In the genomic region with DNA sequence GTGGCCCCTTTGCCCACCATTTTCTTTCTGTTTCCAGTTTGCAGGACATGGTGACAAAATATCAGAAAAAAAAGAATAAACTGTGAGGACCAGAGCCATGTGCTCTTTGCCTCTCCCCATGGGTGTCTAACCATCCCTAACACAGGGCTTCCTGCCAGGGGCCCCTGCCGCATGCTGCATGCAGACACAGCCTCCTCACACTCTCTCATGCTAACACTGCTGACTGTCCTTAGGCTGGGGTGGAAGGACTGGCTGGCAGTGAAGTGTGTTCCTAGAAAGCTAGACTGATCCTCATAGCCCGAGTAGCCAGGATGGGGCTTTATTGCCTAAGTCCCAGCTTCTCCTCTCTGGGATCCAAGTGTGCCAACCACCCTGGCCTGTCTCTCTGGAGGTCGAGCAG, we compare ENCODE assay signal across 18 mouse cellular contexts. TPM values are rescaled to one million over a fixed set of nuclear protein-coding genes. Genes with fewer than 3 reads are reported as not detected.
DNase-seq lines count a peak whose midpoint lies in the region; ATAC-seq and TF ChIP-seq lines count a peak whose summit lies in the region.
"Had no signal": no experiment of that assay in that cellular context is flagged by ENCODE, and none has a peak within 500 bp of the region (broad histone marks: within the 10 kb centered on the region; RNA-seq: fewer than 3 reads in every experiment).

No protein-coding gene starts in this region.

- H3K4me3 ChIP-seq in heart, embryonic 16.5 days (ENCODE audit: low read length): no peak overlapping the region
- no peak overlapping the region for H3K4me3 ChIP-seq in forebrain, embryonic 12.5 days (replicated peaks)
- no peak overlapping the region for H3K4me3 ChIP-seq in hindbrain, embryonic 14.5 days (replicated peaks; ENCODE audit: low read length)
- H3K4me3 ChIP-seq in midbrain, postnatal 0 days (ENCODE audit: low read depth, low read length): no peak overlapping the region
- H3K4me3 ChIP-seq: limb, embryonic 12.5 days; megakaryocyte, embryonic 14.5 days had no signal

- H3K9ac ChIP-seq in heart, embryonic 16.5 days (ENCODE audit: low read length): no peak overlapping the region
- H3K9ac ChIP-seq in forebrain, embryonic 12.5 days: peak overlapping the region; percentile 22; the same call in 1 of the 2 replicates
- H3K9ac ChIP-seq in hindbrain, embryonic 14.5 days: peak overlapping the region; percentile 44
- H3K9ac ChIP-seq in midbrain, postnatal 0 days (replicated peaks; ENCODE audit: low read length, poor library complexity, severe bottlenecking): no peak overlapping the region
- H3K9ac ChIP-seq: limb, embryonic 12.5 days; lung, embryonic 14.5 days had no signal

- H3K4me2 ChIP-seq in heart, embryonic 16.5 days (ENCODE audit: low read depth, low read length): no peak overlapping the region
- H3K4me2 ChIP-seq in forebrain, embryonic 12.5 days: no peak overlapping the region
- no peak overlapping the region for H3K4me2 ChIP-seq in hindbrain, embryonic 14.5 days (replicated peaks)
- H3K4me2 ChIP-seq in midbrain, postnatal 0 days (ENCODE audit: low read depth, low read length, poor library complexity, severe bottlenecking): no peak overlapping the region
- H3K4me2 ChIP-seq: limb, embryonic 12.5 days; lung, embryonic 14.5 days had no signal

- H3K27ac ChIP-seq in heart, embryonic 16.5 days (ENCODE audit: low read length): 0 out of 2 replicates have a peak overlapping the region, but pooled peaks have one; percentile 17
- peak overlapping the region; percentile 43; the same call in 1 of the 2 replicates for H3K27ac ChIP-seq in forebrain, embryonic 12.5 days
- peak overlapping the region; percentile 87 for H3K27ac ChIP-seq in hindbrain, embryonic 14.5 days
- peak overlapping the region; percentile 40 for H3K27ac ChIP-seq in midbrain, postnatal 0 days (ENCODE audit: low read depth, low read length)
- H3K27ac ChIP-seq: limb, embryonic 12.5 days had no signal

- H3K27me3 ChIP-seq in heart, embryonic 16.5 days (ENCODE audit: control insufficient read depth, insufficient read depth, low read length): no peaks in the 10 kb centered on the region
- peaks cover 30% of the 10 kb centered on the region for H3K27me3 ChIP-seq in forebrain, embryonic 12.5 days
- H3K27me3 ChIP-seq in hindbrain, embryonic 14.5 days (ENCODE audit: control insufficient read depth, insufficient read depth, low read length): no peaks in the 10 kb centered on the region
- H3K27me3 ChIP-seq in midbrain, postnatal 0 days (ENCODE audit: insufficient read depth, low read length): no peaks in the 10 kb centered on the region
- H3K27me3 ChIP-seq: megakaryocyte, embryonic 14.5 days had no signal

- ATAC-seq in heart, embryonic 16.5 days (replicated peaks; ENCODE audit: extremely low read depth, insufficient read depth, low FRiP score): no peak
- ATAC-seq in forebrain, embryonic 12.5 days (ENCODE audit: low FRiP score): no peak
- no peak for ATAC-seq in hindbrain, embryonic 14.5 days (ENCODE audit: low FRiP score)
- ATAC-seq in midbrain, postnatal 0 days (ENCODE audit: low FRiP score): no peak

- TF ChIP-seq CTCF in midbrain, postnatal 0 days (IDR thresholded peaks at IDR 0.05): no peak

- H3K9me3 ChIP-seq in heart, embryonic 16.5 days (replicated peaks; ENCODE audit: control insufficient read depth, low read length): no peaks in the 10 kb centered on the region
- H3K9me3 ChIP-seq in forebrain, embryonic 12.5 days: no peaks in the 10 kb centered on the region
- H3K9me3 ChIP-seq in hindbrain, embryonic 14.5 days (ENCODE audit: control insufficient read depth, low read length): no peaks in the 10 kb centered on the region
- no peaks in the 10 kb centered on the region for H3K9me3 ChIP-seq in midbrain, postnatal 0 days (ENCODE audit: low read length)
- H3K9me3 ChIP-seq: G1E; limb, embryonic 12.5 days; megakaryocyte, embryonic 14.5 days had no signal

- H3K4me1 ChIP-seq in heart, embryonic 16.5 days (ENCODE audit: control insufficient read depth, insufficient read depth, low read length): no peaks in the 10 kb centered on the region
- H3K4me1 ChIP-seq in forebrain, embryonic 12.5 days: peaks cover 66% of the 10 kb centered on the region
- peaks cover 76% of the 10 kb centered on the region for H3K4me1 ChIP-seq in hindbrain, embryonic 14.5 days (replicated peaks; ENCODE audit: control insufficient read depth, insufficient read depth, low read length)
- H3K4me1 ChIP-seq in midbrain, postnatal 0 days (ENCODE audit: insufficient read depth, low read length): peaks cover 18% of the 10 kb centered on the region; the same call in 1 of the 2 replicates

- H3K36me3 ChIP-seq in heart, embryonic 16.5 days (ENCODE audit: control insufficient read depth, insufficient read depth): peaks cover 62% of the 10 kb centered on the region
- H3K36me3 ChIP-seq in forebrain, embryonic 12.5 days (replicated peaks): peaks cover 47% of the 10 kb centered on the region
- peaks cover 54% of the 10 kb centered on the region for H3K36me3 ChIP-seq in hindbrain, embryonic 14.5 days (replicated peaks; ENCODE audit: control insufficient read depth, insufficient read depth)
- H3K36me3 ChIP-seq in midbrain, postnatal 0 days (ENCODE audit: insufficient read depth, low read length): peaks cover 36% of the 10 kb centered on the region

- DNase-seq in heart, adult 9 months (ENCODE audit: low spot score in 2 of 2): no peak
- DNase-seq in hindbrain, embryonic 14.5 days (ENCODE audit: low spot score): no peak
- no peak for DNase-seq in midbrain, postnatal 0 days (ENCODE audit: low spot score)
- DNase-seq in MN1 (ENCODE audit: low spot score): no peak
- no peak for DNase-seq in spleen, postnatal 36 days (ENCODE audit: low spot score in 2 of 2)
- no peak for DNase-seq in testis, postnatal 14 days (ENCODE audit: low spot score)
- DNase-seq: adrenal gland, postnatal 36 days; kidney, adult 8-10 months; lung, embryonic 14.5 days; right cerebral cortex, postnatal 25 days; thymus, postnatal 36 days had no signal

- WGBS in heart, embryonic 16.5 days: 48% methylated on average over 3 of the region's 3 CpGs
- WGBS in forebrain, embryonic 12.5 days: 69% methylated on average over 3 of the region's 3 CpGs
- WGBS in hindbrain, embryonic 14.5 days: 55% methylated on average over 3 of the region's 3 CpGs
- WGBS in midbrain, postnatal 0 days: 46% methylated on average over 3 of the region's 3 CpGs

RNA-seq across cellular contexts. Expression of gene Pipox, which starts 39.3 kb away (rescaled TPM):
- polyA plus RNA-seq in heart, embryonic 16.5 days (2015; fragmentation: Nextera tagmentation; extraction: Ambion mirVana): 2.9 TPM in 2 replicates
- 14.5 and 16.5 TPM in 2 replicates for polyA plus RNA-seq in forebrain, embryonic 12.5 days (2016; fragmentation: Nextera tagmentation; extraction: Ambion mirVana)
- 2.8 and 6.1 TPM in 2 replicates for polyA plus RNA-seq in hindbrain, embryonic 14.5 days (2014; fragmentation: Nextera tagmentation; extraction: Ambion mirVana)
- total RNA-seq in midbrain, postnatal 0 days (2014; rRNA removed): 3.4 and 3.6 TPM in 2 replicates
- polyA plus RNA-seq in midbrain, postnatal 0 days (2015; fragmentation: Nextera tagmentation; extraction: Ambion mirVana): 3.8 and 5.1 TPM in 2 replicates
- total RNA-seq: G1E; gastrocnemius, adult 8-10 months had no signal
- polyA plus RNA-seq: C2C12, G1E had no signal

Comparison
In these comparisons a context has a peak if more than half of its experiments do, and no peak if none do; other contexts are left out.
1. H3K27ac ChIP-seq: peak in every context shown above with its lines; median percentile 87 in hindbrain, embryonic 14.5 days; 43 in forebrain, embryonic 12.5 days; 40 in midbrain, postnatal 0 days; 17 in heart, embryonic 16.5 days.
2. H3K9ac ChIP-seq: peak in forebrain, embryonic 12.5 days (single experiment) and hindbrain, embryonic 14.5 days (single experiment); none in heart, embryonic 16.5 days (single experiment) and midbrain, postnatal 0 days (single experiment).